Mouse (Mus musculus) heart, postnatal 0 days (tissue): ENCODE measurements around the gene Frmd8. TPM values are rescaled to one million over a fixed set of nuclear protein-coding genes. Genes with fewer than 3 reads are reported as not detected.
A peak's percentile ranks its signal among the peaks of the same experiment; 100 is the strongest.

Source experiments
- ATAC-seq: fragments of 200-750 bp; cut with Nextera tagmentation; 2 replicates; pipeline ENCODE4 v1.8.0; 2017; ENCODE audit warnings: low read depth, moderate number of reproducible peaks, moderate library complexity; ENCODE audit not compliant: insufficient read depth
- DNase-seq: peaks from one replicate; pipeline ENCODE4 v3.0.0-alpha.2; 2016; ENCODE audit warnings: low spot score
- H3K27ac ChIP-seq: fragments of 300-500 bp; sonication (generic); 2 replicates; pipeline ENCODE4 v1.5.1; 2014; ENCODE audit warnings: low read depth, mild to moderate bottlenecking
- H3K27me3 ChIP-seq: fragments of 300-500 bp; sonication (generic); 2 replicates; pipeline ENCODE4 v1.6.1; 2014; ENCODE audit warnings: low read length, mixed read lengths; ENCODE audit not compliant: control insufficient read depth, insufficient read depth
- H3K36me3 ChIP-seq: fragments of 300-500 bp; sonication (generic); replicated peaks from 2 replicates; pipeline ENCODE4 v1.6.1; 2014; ENCODE audit warnings: low read length, mixed read lengths; ENCODE audit not compliant: control insufficient read depth, insufficient read depth
- H3K4me1 ChIP-seq: fragments of 300-500 bp; sonication (generic); 2 replicates; pipeline ENCODE4 v1.6.1; 2014; ENCODE audit warnings: antibody characterized with exemption; ENCODE audit not compliant: control insufficient read depth, insufficient read depth
- H3K4me2 ChIP-seq: fragments of 300-500 bp; sonication (generic); 2 replicates; pipeline ENCODE4 v1.6.1; 2014; ENCODE audit warnings: low read depth, mild to moderate bottlenecking, low read length, moderate library complexity
- H3K4me3 ChIP-seq: fragments of 300-500 bp; sonication (generic); 2 replicates; pipeline ENCODE4 v1.5.1; 2014; ENCODE audit warnings: low read depth, low read length
- H3K9ac ChIP-seq: fragments of 300-500 bp; sonication (generic); replicated peaks from 2 replicates; pipeline ENCODE4 v1.6.1; 2014; ENCODE audit warnings: low read depth, low read length, mixed read lengths
- H3K9me3 ChIP-seq: fragments of 300-500 bp; sonication (generic); replicated peaks from 2 replicates; pipeline ENCODE4 v1.6.1; 2016; ENCODE audit warnings: low read length; ENCODE audit not compliant: control insufficient read depth
- CTCF ChIP-seq: IDR thresholded peaks from 2 replicates; pipeline ENCODE4 v1.5.1; 2016; ENCODE audit warnings: antibody characterized with exemption, control low read depth, low read depth
- EP300 ChIP-seq: IDR thresholded peaks from 2 replicates; pipeline ENCODE4 v1.6.1; 2016; ENCODE audit warnings: antibody characterized with exemption, low read depth
- WGBS: fragments of 180-500 bp; shearing (Covaris S2); extraction: QIAGEN DNeasy Blood & Tissue Kit; methylation state at CpG from one replicate; pipeline ENCODE4 v1.1.7; 2014; 5-methylcytosine and 5-hydroxymethylcytosine counted together
- polyA plus RNA-seq: library from polyadenylated mRNA; unstranded; fragments of >200 nt; fragmentation: Nextera tagmentation; extraction: Ambion mirVana; gene quantifications from 2 replicates; pipeline ENCODE4 v1.2.1, GENCODE M21; 2015
- total RNA-seq: library from RNA; depleted of rRNA; stranded (reverse); fragments of >200 nt; gene quantifications from 2 replicates; pipeline ENCODE4 v1.2.3, GENCODE M21; 2014; ENCODE audit warnings: low replicate concordance

Frmd8 gene
- total and polyA plus RNA-seq, 2 experiments from 2014 or later: 12.8 to 29.1 TPM

DNA sequence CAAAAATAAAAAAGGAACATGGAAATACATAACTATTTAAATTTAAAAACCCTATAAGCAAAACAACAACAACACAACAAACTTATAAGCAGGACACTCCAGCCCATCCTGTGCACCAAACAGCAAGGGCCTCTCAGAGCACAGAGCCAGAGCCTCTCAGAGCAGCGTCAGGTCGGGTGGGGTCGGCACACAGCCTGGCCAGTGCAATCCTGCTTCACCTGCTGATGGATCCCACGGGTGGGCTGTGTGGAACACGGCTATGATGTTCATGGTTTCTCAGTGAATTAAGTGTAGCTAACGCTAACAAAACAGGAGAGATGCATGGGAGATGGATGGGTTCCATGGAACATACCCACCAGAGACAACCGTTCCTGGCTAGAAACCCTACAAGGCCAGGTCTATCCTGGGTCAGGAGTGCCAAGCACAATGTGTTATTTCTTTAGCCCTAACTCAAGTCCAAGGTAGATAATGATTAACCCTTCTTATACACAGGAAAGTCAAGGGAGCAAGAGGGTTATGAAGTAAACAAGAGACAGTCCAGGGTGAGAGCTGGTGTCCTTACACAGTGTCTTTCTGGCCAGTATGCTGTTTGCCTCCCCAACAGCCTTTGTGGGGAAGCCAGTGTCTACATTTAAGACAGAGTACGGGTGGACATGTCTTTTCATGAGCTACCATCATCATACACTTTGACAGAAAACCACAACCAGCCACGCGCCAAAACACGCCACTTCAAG, 43.7 kb downstream of the Frmd8 start:
- Histone ChIP-seq H3K27me3 (no peaks in the 10 kb centered on the region), H3K4me2 (no peak overlapping the region), H3K36me3 (peaks cover 19% of the 10 kb centered on the region), H3K27ac (peak overlapping the region; percentile 47), H3K4me1 (peaks cover 27% of the 10 kb centered on the region), H3K9me3 (no peaks in the 10 kb centered on the region), H3K4me3 (no peak overlapping the region), H3K9ac (no peak overlapping the region)
- DNase-seq: no peak
- WGBS: 87% methylated on average over 11 of the region's 11 CpGs
- TF ChIP-seq EP300 (no peak), CTCF (no peak)
- no peak for ATAC-seq

DNA sequence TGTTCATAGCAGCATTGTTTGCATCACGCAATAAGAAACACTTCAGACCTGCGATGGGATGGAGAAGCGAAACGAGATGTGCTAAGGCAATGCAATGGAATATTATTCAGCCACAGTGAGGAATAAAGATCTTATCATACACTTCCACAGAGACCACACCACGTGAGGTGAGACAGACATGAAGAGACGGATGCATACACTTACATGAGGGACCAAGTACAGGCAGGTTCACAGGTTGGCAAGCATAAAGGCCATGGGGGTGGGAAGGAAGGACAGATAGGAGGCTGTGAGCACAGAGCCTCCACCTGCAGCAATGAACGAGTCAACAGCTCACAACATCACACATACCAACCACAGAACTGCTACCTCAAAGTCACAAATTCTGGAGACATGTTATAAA, 44.3 kb downstream of the Frmd8 start:
- H3K27me3 ChIP-seq: no peaks in the 10 kb centered on the region
- no peak overlapping the region for H3K9ac ChIP-seq
- H3K36me3 ChIP-seq: peaks cover 19% of the 10 kb centered on the region
- H3K27ac ChIP-seq: no peak overlapping the region
- H3K9me3 ChIP-seq: no peaks in the 10 kb centered on the region
- H3K4me2 ChIP-seq: no peak overlapping the region
- H3K4me3 ChIP-seq: no peak overlapping the region
- H3K4me1 ChIP-seq: peaks cover 27% of the 10 kb centered on the region
- 85% methylated on average over 7 of the region's 7 CpGs for WGBS
- no peak for DNase-seq
- ATAC-seq: no peak
- TF ChIP-seq EP300 (no peak), CTCF (no peak)

DNA sequence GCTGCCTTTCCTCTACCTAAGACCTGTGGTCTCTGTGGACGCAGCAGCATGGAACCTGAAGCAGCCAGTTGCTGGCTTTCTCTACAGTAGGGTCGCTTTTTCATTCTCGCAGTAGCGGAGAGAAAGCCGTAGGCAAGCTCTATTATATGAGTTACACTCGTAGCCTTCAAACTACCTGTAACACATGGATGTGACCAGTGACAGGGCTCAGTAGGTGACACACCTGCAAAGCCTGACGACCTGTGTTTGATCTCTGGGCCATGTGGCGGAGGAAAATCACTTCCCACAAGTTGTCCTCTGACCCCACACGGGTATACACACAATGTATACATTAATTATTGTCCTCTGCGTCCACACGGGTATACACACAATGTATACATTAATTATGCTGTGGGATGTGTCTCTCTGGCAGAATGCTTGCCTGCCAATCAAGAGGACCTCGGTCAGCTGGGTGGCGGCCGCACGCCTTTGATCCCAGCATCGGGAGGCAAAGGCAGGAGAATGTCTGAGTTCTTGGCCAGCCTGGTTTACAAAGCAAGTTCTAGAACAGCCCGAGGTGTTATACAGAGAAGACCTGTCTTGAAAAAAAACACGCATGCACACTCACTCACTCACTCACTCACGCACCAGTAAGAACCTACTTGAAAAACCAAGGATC, 45.0 kb downstream of the Frmd8 start:
- peaks cover 32% of the 10 kb centered on the region for H3K4me1 ChIP-seq
- no peak overlapping the region for H3K27ac ChIP-seq
- H3K9ac ChIP-seq: no peak overlapping the region
- DNase-seq (no peak), ATAC-seq (no peak)
- WGBS: 89% methylated on average over 19 of the region's 19 CpGs
- no peak overlapping the region for H3K4me2 ChIP-seq
- peaks cover 24% of the 10 kb centered on the region for H3K36me3 ChIP-seq
- no peaks in the 10 kb centered on the region for H3K9me3 ChIP-seq
- H3K27me3 ChIP-seq: no peaks in the 10 kb centered on the region
- no peak overlapping the region for H3K4me3 ChIP-seq
- TF ChIP-seq CTCF (no peak), EP300 (no peak)

DNA sequence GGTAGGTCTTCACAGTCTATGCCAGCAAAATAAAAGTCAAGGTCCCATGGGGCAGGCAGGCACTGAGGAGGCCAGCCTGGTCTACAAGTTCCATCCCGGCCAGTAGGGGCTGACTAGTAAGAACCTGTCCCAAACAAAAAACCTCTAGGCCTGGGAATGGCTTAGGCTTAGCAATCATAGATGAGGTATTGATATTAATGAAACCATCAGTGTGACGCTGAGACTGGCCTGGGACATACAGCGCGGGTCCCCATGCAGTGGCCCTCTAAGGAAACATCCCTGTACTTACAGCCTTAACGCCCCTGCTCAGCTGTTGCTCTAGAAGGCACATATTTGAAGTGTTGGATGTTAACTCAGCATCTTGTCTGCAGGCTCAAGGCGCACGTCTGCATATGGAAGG, 46.2 kb downstream of the Frmd8 start:
- Histone ChIP-seq H3K27ac (no peak overlapping the region), H3K4me1 (peaks cover 43% of the 10 kb centered on the region), H3K36me3 (peaks cover 26% of the 10 kb centered on the region), H3K4me3 (no peak overlapping the region), H3K27me3 (no peaks in the 10 kb centered on the region), H3K4me2 (no peak overlapping the region), H3K9ac (no peak overlapping the region), H3K9me3 (no peaks in the 10 kb centered on the region)
- TF ChIP-seq CTCF (no peak), EP300 (no peak)
- WGBS: 94% methylated on average over 7 of the region's 7 CpGs
- DNase-seq (no peak), ATAC-seq (no peak)

DNA sequence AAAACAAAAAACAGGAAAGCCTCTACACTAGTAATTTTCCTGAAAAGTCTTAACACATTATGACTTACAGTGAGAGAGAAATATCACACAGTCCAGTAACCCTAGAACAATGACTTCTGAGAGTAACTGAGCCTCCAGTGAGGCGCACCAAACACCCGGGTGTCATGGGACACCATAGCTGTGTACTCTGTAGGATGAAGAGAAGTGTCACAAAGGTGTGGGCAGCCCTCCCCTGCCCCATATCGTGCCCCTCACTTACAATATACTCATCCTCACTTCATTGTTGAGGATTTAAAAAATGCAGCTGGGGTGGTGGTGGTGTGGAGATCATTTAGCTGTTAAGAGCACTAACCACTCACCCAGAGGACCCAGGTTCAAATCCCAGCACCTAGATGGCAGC, 46.9 kb downstream of the Frmd8 start:
- H3K9me3 ChIP-seq: no peaks in the 10 kb centered on the region
- TF ChIP-seq CTCF (no peak), EP300 (no peak)
- H3K4me2 ChIP-seq: no peak overlapping the region
- WGBS: 84% methylated on average over 3 of the region's 3 CpGs
- H3K9ac ChIP-seq: no peak overlapping the region
- H3K27ac ChIP-seq: peak overlapping the region; percentile 90
- peaks cover 26% of the 10 kb centered on the region for H3K36me3 ChIP-seq
- no peak overlapping the region for H3K4me3 ChIP-seq
- no peaks in the 10 kb centered on the region for H3K27me3 ChIP-seq
- no peak for ATAC-seq
- H3K4me1 ChIP-seq: peaks cover 47% of the 10 kb centered on the region
- DNase-seq: no peak
